Mouse (Mus musculus) neural tube, embryonic 15.5 days (tissue): Measurements from ENCODE around the gene Clock. TPM values are rescaled to one million over a fixed set of nuclear protein-coding genes. Genes with fewer than 3 reads are reported as not detected.

Experiments used
- ATAC-seq: fragments of 200-750 bp; cut with Nextera tagmentation; 2 replicates; pipeline ENCODE4 v1.8.0; 2017; ENCODE audit warnings: mild to moderate bottlenecking, moderate TSS enrichment, moderate library complexity; ENCODE audit not compliant: low FRiP score
- H3K27ac ChIP-seq: fragments of 300-500 bp; sonication (generic); replicated peaks from 2 replicates; pipeline ENCODE4 v1.5.1; 2015; ENCODE audit warnings: mild to moderate bottlenecking, inconsistent platforms
- H3K27me3 ChIP-seq: fragments of 300-500 bp; sonication (generic); replicated peaks from 2 replicates; pipeline ENCODE4 v1.6.1; 2015; ENCODE audit warnings: inconsistent platforms
- H3K36me3 ChIP-seq: fragments of 300-500 bp; sonication (generic); 2 replicates; pipeline ENCODE4 v1.6.1; 2015; ENCODE audit warnings: inconsistent platforms
- H3K4me1 ChIP-seq: fragments of 300-500 bp; sonication (generic); 2 replicates; pipeline ENCODE4 v1.6.1; 2015; ENCODE audit warnings: inconsistent platforms
- H3K4me2 ChIP-seq: fragments of 300-500 bp; sonication (generic); 2 replicates; pipeline ENCODE4 v1.6.1; 2015; ENCODE audit warnings: inconsistent platforms, mild to moderate bottlenecking, moderate library complexity
- H3K4me3 ChIP-seq: fragments of 300-500 bp; sonication (generic); replicated peaks from 2 replicates; pipeline ENCODE4 v1.5.1; 2015; ENCODE audit warnings: mild to moderate bottlenecking, inconsistent platforms
- H3K9ac ChIP-seq: fragments of 300-500 bp; sonication (generic); replicated peaks from 2 replicates; pipeline ENCODE4 v1.6.1; 2015; ENCODE audit warnings: mild to moderate bottlenecking, inconsistent platforms
- H3K9me3 ChIP-seq: fragments of 300-500 bp; sonication (generic); replicated peaks from 2 replicates; pipeline ENCODE4 v1.6.1; 2016; ENCODE audit warnings: inconsistent platforms
- WGBS: fragments of 180-500 bp; shearing (Covaris S2); methylation state at CpG from one replicate; pipeline ENCODE4 v1.1.7; 2015; ENCODE audit warnings: mixed read lengths; 5-methylcytosine and 5-hydroxymethylcytosine counted together
- polyA plus RNA-seq: library from polyadenylated mRNA; unstranded; fragments of >200 nt; fragmentation: Nextera tagmentation; extraction: Ambion mirVana; gene quantifications from 2 replicates; pipeline ENCODE4 v1.2.1, GENCODE M21; 2015

Clock gene
- polyA plus RNA-seq, 1 experiment from 2014 or later: 15.0 TPM

DNA sequence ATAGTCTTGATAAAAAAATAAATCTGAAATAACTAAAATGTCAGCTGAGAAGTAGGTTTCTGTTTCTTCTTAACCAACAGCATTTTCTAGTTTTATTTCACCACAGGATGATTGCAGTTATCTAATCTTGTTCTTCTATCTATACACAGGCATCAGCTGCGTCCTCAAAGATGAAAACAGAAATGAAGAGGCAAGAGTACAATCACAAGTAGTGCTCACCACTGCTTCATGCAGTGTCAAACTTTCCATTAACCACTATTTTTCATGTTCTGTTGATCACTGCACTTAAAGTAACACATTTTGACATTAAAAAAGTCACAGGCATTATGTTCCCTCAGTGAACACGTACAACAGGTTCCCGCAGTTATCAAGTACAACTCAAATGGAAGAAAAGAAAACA lies 53.6 kb downstream of the Clock start:
- Histone ChIP-seq H3K4me3 (no peak overlapping the region), H3K4me1 (no peaks in the 10 kb centered on the region), H3K27me3 (no peaks in the 10 kb centered on the region), H3K9ac (no peak overlapping the region), H3K9me3 (no peaks in the 10 kb centered on the region), H3K36me3 (peaks cover 6% of the 10 kb centered on the region), H3K27ac (no peak overlapping the region), H3K4me2 (no peak overlapping the region)
- no peak for ATAC-seq
- WGBS: 92% methylated on average over 3 of the region's 3 CpGs

DNA sequence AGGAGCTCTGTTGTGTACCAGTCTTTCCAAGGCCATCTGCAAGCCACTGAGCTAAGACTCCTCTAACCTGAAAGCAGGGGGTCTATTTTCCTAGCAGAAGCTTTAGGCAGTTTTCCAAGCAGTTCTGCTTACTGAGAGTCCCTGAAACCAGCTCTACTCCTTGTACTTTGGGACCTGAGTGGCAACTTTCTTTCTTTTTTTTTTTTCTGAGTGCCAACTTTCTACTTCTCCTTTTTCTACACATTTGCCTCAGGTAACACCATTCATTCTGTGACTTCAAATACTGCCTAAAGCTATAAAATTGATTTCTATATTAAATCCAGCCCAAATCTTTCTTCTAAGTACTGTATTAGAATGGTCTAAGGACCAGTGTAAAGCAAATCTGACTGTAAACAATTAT lies 58.1 kb downstream of the Clock start:
- H3K4me1 ChIP-seq: no peaks in the 10 kb centered on the region
- H3K27ac ChIP-seq: no peak overlapping the region
- no peaks in the 10 kb centered on the region for H3K27me3 ChIP-seq
- peaks cover 13% of the 10 kb centered on the region for H3K36me3 ChIP-seq
- no peak overlapping the region for H3K4me2 ChIP-seq
- no peak overlapping the region for H3K9ac ChIP-seq
- no peak for ATAC-seq
- H3K9me3 ChIP-seq: no peaks in the 10 kb centered on the region
- no peak overlapping the region for H3K4me3 ChIP-seq

GRCm38 (mm10) chr5:76245419-76245818 lies 59.2 kb downstream of the Clock start:
- WGBS: 97% methylated on average over 3 of the region's 3 CpGs
- no peak overlapping the region for H3K4me2 ChIP-seq
- no peaks in the 10 kb centered on the region for H3K4me1 ChIP-seq
- H3K27me3 ChIP-seq: no peaks in the 10 kb centered on the region
- no peak for ATAC-seq
- H3K36me3 ChIP-seq: peaks cover 17% of the 10 kb centered on the region
- no peak overlapping the region for H3K27ac ChIP-seq
- no peak overlapping the region for H3K9ac ChIP-seq
- no peak overlapping the region for H3K4me3 ChIP-seq
- H3K9me3 ChIP-seq: no peaks in the 10 kb centered on the region

DNA sequence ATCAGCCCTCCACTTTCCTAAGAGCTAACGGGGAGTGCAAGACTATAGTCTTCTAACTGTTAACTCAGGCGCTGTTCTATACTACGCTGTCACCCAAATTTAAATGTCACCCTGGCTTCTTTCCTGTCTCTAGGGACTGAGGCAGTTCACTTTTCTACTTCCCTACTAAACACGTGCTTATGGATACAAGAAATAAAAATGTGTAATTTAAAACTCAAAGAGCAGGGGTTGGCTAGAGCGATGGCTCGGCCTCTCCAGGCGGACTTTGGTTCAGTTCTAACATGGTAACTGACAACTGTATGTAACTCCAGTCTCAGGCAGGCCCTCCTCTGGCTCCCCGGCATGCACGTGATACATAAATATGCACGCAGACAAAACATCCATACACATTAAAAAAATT lies 60.2 kb downstream of the Clock start:
- ATAC-seq: no peak
- Histone ChIP-seq H3K4me2 (no peak overlapping the region), H3K27ac (no peak overlapping the region), H3K27me3 (no peaks in the 10 kb centered on the region), H3K36me3 (peaks cover 27% of the 10 kb centered on the region), H3K9ac (no peak overlapping the region), H3K4me3 (no peak overlapping the region), H3K9me3 (no peaks in the 10 kb centered on the region), H3K4me1 (no peaks in the 10 kb centered on the region)
- 98% methylated on average over 10 of the region's 10 CpGs for WGBS

GRCm38 (mm10) chr5:76243929-76244328 lies 60.7 kb downstream of the Clock start:
- Histone ChIP-seq H3K27me3 (no peaks in the 10 kb centered on the region), H3K9me3 (no peaks in the 10 kb centered on the region), H3K36me3 (peaks cover 31% of the 10 kb centered on the region), H3K4me3 (no peak overlapping the region), H3K4me2 (no peak overlapping the region), H3K4me1 (no peaks in the 10 kb centered on the region), H3K9ac (no peak overlapping the region), H3K27ac (no peak overlapping the region)
- no peak for ATAC-seq
- 96% methylated on average over 4 of the region's 4 CpGs for WGBS

DNA sequence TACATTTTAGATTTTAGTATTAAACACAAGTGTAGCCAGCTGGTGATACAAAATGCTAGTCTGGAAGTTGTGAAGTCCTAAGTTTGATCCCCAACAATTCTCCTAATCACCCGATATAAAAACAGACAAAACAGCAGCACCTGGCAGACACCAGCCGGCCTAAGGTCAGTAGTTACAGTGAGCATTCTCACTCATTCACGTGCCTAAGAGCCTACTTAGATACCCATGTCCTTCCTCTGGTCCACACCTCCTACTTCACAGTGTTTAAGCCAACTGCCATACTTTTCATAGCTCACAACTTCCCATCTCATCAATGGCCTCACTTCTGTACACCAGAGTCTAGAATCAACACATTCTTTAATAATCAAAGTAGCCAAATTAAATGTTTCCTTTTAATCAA lies 61.3 kb downstream of the Clock start:
- Histone ChIP-seq H3K4me2 (no peak overlapping the region), H3K4me3 (no peak overlapping the region), H3K36me3 (peaks cover 31% of the 10 kb centered on the region), H3K9ac (no peak overlapping the region), H3K9me3 (no peaks in the 10 kb centered on the region), H3K27ac (no peak overlapping the region), H3K4me1 (no peaks in the 10 kb centered on the region), H3K27me3 (no peaks in the 10 kb centered on the region)
- no peak for ATAC-seq
- 93% methylated on average over 3 of the region's 3 CpGs for WGBS

DNA sequence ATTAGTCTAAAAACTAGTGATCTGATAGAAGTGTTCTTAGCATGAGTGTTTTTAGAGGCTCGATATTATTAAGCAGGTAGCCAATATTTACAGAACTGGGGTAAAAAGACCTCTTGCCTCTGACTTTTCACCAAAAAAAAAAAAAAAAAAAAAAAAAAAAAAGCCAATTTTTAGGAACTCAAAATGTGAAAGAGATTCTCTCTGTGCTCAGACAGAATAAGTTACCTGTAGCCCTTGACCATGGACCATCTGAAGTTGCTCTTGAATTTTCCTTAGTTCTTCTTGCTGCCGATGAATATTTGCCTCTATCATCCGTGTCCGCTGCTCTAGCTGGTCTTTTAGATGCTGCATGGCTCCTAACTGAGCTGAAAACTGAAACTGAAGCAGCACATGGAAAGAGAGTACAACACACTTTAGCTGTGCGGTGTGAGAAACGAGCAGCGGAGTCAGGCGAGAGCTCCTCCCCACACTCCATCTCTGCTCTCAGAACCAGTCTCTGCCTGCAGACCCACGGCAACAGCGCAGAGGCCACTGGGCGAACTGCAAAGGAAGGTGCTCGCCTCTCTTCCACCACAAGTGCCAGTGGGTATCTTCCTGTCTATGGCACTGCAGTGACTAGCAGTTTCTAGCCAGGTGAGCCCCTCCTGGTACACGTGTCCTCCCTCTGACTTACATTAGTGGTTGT lies 73.3 kb downstream of the Clock start:
- Histone ChIP-seq H3K36me3 (peaks cover 55% of the 10 kb centered on the region), H3K4me3 (no peak overlapping the region), H3K27ac (no peak overlapping the region), H3K9me3 (no peaks in the 10 kb centered on the region), H3K4me1 (no peaks in the 10 kb centered on the region), H3K9ac (no peak overlapping the region), H3K27me3 (no peaks in the 10 kb centered on the region), H3K4me2 (no peak overlapping the region)
- ATAC-seq: no peak
- WGBS: 90% methylated on average over 13 of the region's 13 CpGs

GRCm38 (mm10) chr5:76216691-76217090 lies 87.9 kb downstream of the Clock start:
- H3K4me2 ChIP-seq: no peak overlapping the region
- H3K27ac ChIP-seq: no peak overlapping the region
- no peak overlapping the region for H3K4me3 ChIP-seq
- H3K36me3 ChIP-seq: peaks cover 12% of the 10 kb centered on the region
- no peak for ATAC-seq
- H3K4me1 ChIP-seq: no peaks in the 10 kb centered on the region
- 84% methylated on average over 6 of the region's 6 CpGs for WGBS
- H3K27me3 ChIP-seq: no peaks in the 10 kb centered on the region
- H3K9ac ChIP-seq: no peak overlapping the region
- no peaks in the 10 kb centered on the region for H3K9me3 ChIP-seq

DNA sequence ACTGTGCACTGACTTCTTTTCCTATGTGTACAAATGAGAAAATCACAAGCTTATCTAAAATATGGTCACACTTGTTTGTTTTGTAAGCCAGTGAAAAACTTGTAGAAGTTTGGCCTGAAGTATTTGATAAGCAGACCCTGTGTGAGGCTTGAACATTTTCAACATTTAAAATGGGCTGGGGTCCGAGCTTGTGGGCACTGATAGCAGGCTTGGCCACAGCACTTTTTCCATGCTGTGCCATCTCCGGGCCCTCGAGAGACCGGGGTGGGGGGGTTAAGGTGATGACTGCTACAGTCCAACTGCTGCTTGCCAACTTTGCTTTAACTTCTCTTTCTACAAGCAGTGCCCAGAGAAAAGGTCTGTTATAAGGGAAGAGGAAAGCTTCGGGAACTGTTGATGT lies 96.5 kb downstream of the Clock start:
- H3K36me3 ChIP-seq: peaks cover 56% of the 10 kb centered on the region

GRCm38 (mm10) chr5:76205886-76206285 lies 98.7 kb downstream of the Clock start:
- Histone ChIP-seq H3K27ac (no peak overlapping the region), H3K9me3 (no peaks in the 10 kb centered on the region), H3K4me2 (no peak overlapping the region), H3K36me3 (peaks cover 57% of the 10 kb centered on the region), H3K9ac (no peak overlapping the region), H3K4me3 (no peak overlapping the region), H3K4me1 (no peaks in the 10 kb centered on the region), H3K27me3 (no peaks in the 10 kb centered on the region)
- ATAC-seq: no peak
- WGBS: 91% methylated on average over 2 of the region's 2 CpGs

More for the DNA sequence above, 96.5 kb downstream of the Clock start:
- no peak for ATAC-seq
- Histone ChIP-seq H3K4me1 (no peaks in the 10 kb centered on the region), H3K27me3 (no peaks in the 10 kb centered on the region), H3K4me2 (no peak overlapping the region), H3K27ac (no peak overlapping the region), H3K9ac (no peak overlapping the region), H3K9me3 (no peaks in the 10 kb centered on the region), H3K4me3 (no peak overlapping the region)
- WGBS: 92% methylated on average over 5 of the region's 5 CpGs

DNA sequence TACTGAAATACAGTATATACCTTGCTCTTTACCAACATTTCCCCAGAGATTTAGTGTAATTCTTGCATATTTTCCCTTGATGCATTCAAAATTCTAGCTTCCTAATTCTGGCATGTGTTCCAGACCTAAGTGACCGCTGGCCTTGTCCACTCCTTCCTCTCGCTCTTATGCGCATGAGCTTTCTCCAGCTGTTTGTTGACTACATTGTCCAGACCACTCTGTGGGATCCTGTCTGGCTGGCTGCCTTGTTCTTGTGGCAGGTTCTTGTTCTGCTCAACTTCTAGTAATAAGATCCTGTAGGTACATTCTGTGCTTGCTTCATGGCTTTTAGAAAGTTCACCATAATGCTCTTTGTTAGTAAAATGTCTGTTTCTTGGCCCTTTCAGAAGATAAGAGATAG lies 101.4 kb downstream of the Clock start:
- H3K9me3 ChIP-seq: no peaks in the 10 kb centered on the region
- WGBS: 94% methylated on average over 3 of the region's 3 CpGs
- no peak for ATAC-seq

GRCm38 (mm10) chr5:76199346-76199745 lies 105.2 kb downstream of the Clock start:
- Histone ChIP-seq H3K4me2 (no peak overlapping the region), H3K27me3 (no peaks in the 10 kb centered on the region), H3K27ac (no peak overlapping the region), H3K9me3 (no peaks in the 10 kb centered on the region), H3K4me1 (no peaks in the 10 kb centered on the region), H3K4me3 (no peak overlapping the region), H3K36me3 (peaks cover 28% of the 10 kb centered on the region; the same call in 1 of the 2 replicates), H3K9ac (no peak overlapping the region)
- ATAC-seq: no peak
- 91% methylated on average over 13 of the region's 13 CpGs for WGBS

More for the DNA sequence above, 101.4 kb downstream of the Clock start:
- Histone ChIP-seq H3K4me2 (no peak overlapping the region), H3K36me3 (peaks cover 54% of the 10 kb centered on the region), H3K9ac (no peak overlapping the region), H3K4me1 (no peaks in the 10 kb centered on the region), H3K27me3 (no peaks in the 10 kb centered on the region), H3K4me3 (no peak overlapping the region), H3K27ac (no peak overlapping the region)
